Mouse (Mus musculus) kidney, adult 2 months (tissue): Measurements from ENCODE around the gene Slco2a1. TPM values are rescaled to one million over a fixed set of nuclear protein-coding genes. Genes with fewer than 3 reads are reported as not detected.

Experiments used
- DNase-seq: peaks from one replicate; pipeline ENCODE4 v3.0.0; 2021
- H3K27ac ChIP-seq: fragments of 200-500 bp; 2 replicates; pipeline ENCODE4 v1.5.1; 2012; ENCODE audit warnings: low read depth, low read length, control low read depth, inconsistent platforms; ENCODE audit not compliant: insufficient read depth
- H3K27me3 ChIP-seq: fragments of 200-500 bp; replicated peaks from 2 replicates; pipeline ENCODE4 v1.6.1; 2012; ENCODE audit warnings: mild to moderate bottlenecking, moderate library complexity, low read length, inconsistent platforms; ENCODE audit not compliant: control insufficient read depth, insufficient read depth
- H3K36me3 ChIP-seq: fragments of 200-500 bp; 2 replicates; pipeline ENCODE4 v1.6.1; 2012; ENCODE audit warnings: mild to moderate bottlenecking, moderate library complexity, low read length, inconsistent platforms; ENCODE audit not compliant: control insufficient read depth, insufficient read depth
- H3K4me1 ChIP-seq: fragments of 200-500 bp; 2 replicates; pipeline ENCODE4 v1.6.1; 2011; ENCODE audit warnings: low read length; ENCODE audit not compliant: control insufficient read depth, insufficient read depth
- H3K4me3 ChIP-seq: fragments of 200-500 bp; 2 replicates; pipeline ENCODE4 v1.5.1; 2011; ENCODE audit warnings: mild to moderate bottlenecking, low read depth, low read length, control low read depth; ENCODE audit not compliant: insufficient read depth
- CTCF ChIP-seq: fragments of 200-500 bp; conservative IDR thresholded peaks from 2 replicates; pipeline ENCODE4 v1.5.1; 2011; ENCODE audit warnings: low read depth, mild to moderate bottlenecking, control low read depth, low read length, moderate library complexity, mixed read lengths; ENCODE audit not compliant: insufficient read depth, insufficient read length
- POLR2A ChIP-seq: fragments of 200-500 bp; IDR thresholded peaks from one replicate; pipeline ENCODE4 v1.6.1; 2011; ENCODE audit warnings: low read depth, low read length, control low read depth
- WGBS: fragments of 180-500 bp; shearing (Covaris S2); methylation state at CpG from one replicate; pipeline ENCODE4 v1.1.7; 2018; 5-methylcytosine and 5-hydroxymethylcytosine counted together
- polyA plus RNA-seq: library from polyadenylated mRNA; depleted of rRNA; stranded (reverse); fragments of >200 nt; gene quantifications from 2 replicates; pipeline ENCODE4 v1.2.3, GENCODE M21; 2012

The Slco2a1 gene
- polyA plus RNA-seq, 1 experiment: 23.6 TPM

GRCm38 (mm10) chr9:103068769-103069168 is 80.3 kb downstream of the Slco2a1 start:
- no peak overlapping the region for H3K27ac ChIP-seq
- H3K4me1 ChIP-seq: no peaks in the 10 kb centered on the region; the same call in 1 of the 2 replicates
- no peak for DNase-seq
- no peaks in the 10 kb centered on the region for H3K27me3 ChIP-seq
- TF ChIP-seq POLR2A (no peak), CTCF (no peak)
- H3K4me3 ChIP-seq: no peak overlapping the region
- H3K36me3 ChIP-seq: no peaks in the 10 kb centered on the region
- 97% methylated on average over 8 of the region's 8 CpGs for WGBS

GRCm38 (mm10) chr9:103071541-103072203 is 83.2 kb downstream of the Slco2a1 start:
- TF ChIP-seq POLR2A (no peak), CTCF (no peak)
- H3K36me3 ChIP-seq: no peaks in the 10 kb centered on the region
- no peaks in the 10 kb centered on the region for H3K27me3 ChIP-seq
- no peak overlapping the region for H3K4me3 ChIP-seq
- DNase-seq: peak; percentile 36
- H3K4me1 ChIP-seq: peaks cover 4% of the 10 kb centered on the region; the same call in 1 of the 2 replicates
- 64% methylated on average over 7 of the region's 7 CpGs for WGBS
- H3K27ac ChIP-seq: no peak overlapping the region

- 96% methylated on average over 6 of the region's 6 CpGs for WGBS
Measured at GRCm38 (mm10) chr9:103072204-103072599, 83.7 kb downstream of the Slco2a1 start.

GRCm38 (mm10) chr9:103072926-103073515 is 84.5 kb downstream of the Slco2a1 start:
- DNase-seq: no peak
- no peak overlapping the region for H3K4me3 ChIP-seq
- TF ChIP-seq POLR2A (no peak), CTCF (no peak)

More at GRCm38 (mm10) chr9:103072204-103072599, 83.7 kb downstream of the Slco2a1 start:
- no peaks in the 10 kb centered on the region for H3K36me3 ChIP-seq
- H3K27ac ChIP-seq: no peak overlapping the region
- no peak for TF ChIP-seq POLR2A
- TF ChIP-seq CTCF: no peak
- peaks cover 7% of the 10 kb centered on the region; the same call in 1 of the 2 replicates for H3K4me1 ChIP-seq
- H3K4me3 ChIP-seq: no peak overlapping the region
- DNase-seq: no peak
- no peaks in the 10 kb centered on the region for H3K27me3 ChIP-seq

GRCm38 (mm10) chr9:103076836-103077531 is 88.5 kb downstream of the Slco2a1 start:
- H3K27ac ChIP-seq: peak overlapping the region; percentile 56; the same call in 1 of the 2 replicates
- no peak for TF ChIP-seq CTCF
- no peak for TF ChIP-seq POLR2A
- no peak overlapping the region for H3K4me3 ChIP-seq
- H3K36me3 ChIP-seq: no peaks in the 10 kb centered on the region
- H3K4me1 ChIP-seq: peaks cover 7% of the 10 kb centered on the region; the same call in 1 of the 2 replicates
- no peaks in the 10 kb centered on the region for H3K27me3 ChIP-seq
- peak; percentile 78 for DNase-seq
- WGBS: 55% methylated on average over 21 of the region's 21 CpGs

More at GRCm38 (mm10) chr9:103072926-103073515, 84.5 kb downstream of the Slco2a1 start:
- Histone ChIP-seq H3K36me3 (no peaks in the 10 kb centered on the region), H3K27ac (no peak overlapping the region), H3K27me3 (no peaks in the 10 kb centered on the region), H3K4me1 (peaks cover 7% of the 10 kb centered on the region; the same call in 1 of the 2 replicates)
- 70% methylated on average over 11 of the region's 11 CpGs for WGBS

GRCm38 (mm10) chr9:103078194-103078691 is 89.7 kb downstream of the Slco2a1 start:
- Histone ChIP-seq H3K36me3 (no peaks in the 10 kb centered on the region), H3K4me1 (peaks cover 7% of the 10 kb centered on the region; the same call in 1 of the 2 replicates), H3K4me3 (no peak overlapping the region), H3K27me3 (no peaks in the 10 kb centered on the region), H3K27ac (no peak overlapping the region)
- WGBS: 72% methylated on average over 6 of the region's 6 CpGs
- DNase-seq: peak; percentile 60
- TF ChIP-seq CTCF (no peak), POLR2A (no peak)
